ENCODE assay signal across 31 mouse cellular contexts in the genomic region with DNA sequence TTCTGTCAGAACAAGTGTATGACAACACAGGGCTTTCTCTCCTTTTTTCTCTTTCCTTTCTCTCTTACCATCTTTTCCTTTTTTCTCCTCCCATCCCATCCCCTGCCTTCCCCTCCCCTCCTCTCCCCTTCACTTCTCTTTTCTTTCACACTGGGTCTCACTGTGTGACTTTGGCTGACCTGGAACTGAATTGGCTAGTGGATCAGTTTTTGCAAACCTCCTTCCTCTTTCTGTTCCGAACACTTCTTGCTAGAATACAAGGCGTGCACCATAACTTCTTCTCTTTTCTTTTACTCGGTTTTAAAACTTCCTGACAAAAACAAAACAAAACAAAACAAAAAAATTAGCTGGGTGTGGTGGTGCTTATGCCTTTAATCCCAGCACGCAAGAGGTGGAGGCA. TPM values are rescaled to one million over a fixed set of nuclear protein-coding genes. Genes with fewer than 3 reads are reported as not detected.
A peak's percentile ranks its signal among the peaks of the same experiment; 100 is the strongest.
DNase-seq lines count a peak whose midpoint lies in the region; ATAC-seq and TF ChIP-seq lines count a peak whose summit lies in the region.
"Had no signal": no experiment of that assay in that cellular context is flagged by ENCODE, and none has a peak within 500 bp of the region (broad histone marks: within the 10 kb centered on the region; RNA-seq: fewer than 3 reads in every experiment).

No protein-coding gene starts in this region.

- H3K4me2 ChIP-seq in liver, postnatal 0 days (ENCODE audit: low read depth, low read length), result no peak overlapping the region
- no peak overlapping the region for H3K4me2 ChIP-seq in liver, embryonic 12.5 days
- H3K4me2 ChIP-seq in kidney, embryonic 14.5 days (replicated peaks; ENCODE audit: low read depth, low read length), result no peak overlapping the region
- no peak overlapping the region for H3K4me2 ChIP-seq in intestine, postnatal 0 days (replicated peaks; ENCODE audit: low read depth)
- H3K4me2 ChIP-seq: embryonic facial prominence, embryonic 13.5 days; forebrain, embryonic 15.5 days; heart, embryonic 11.5 days; hindbrain, embryonic 15.5 days; intestine, embryonic 15.5 days; midbrain, embryonic 15.5 days had no signal

- peaks cover 2% of the 10 kb centered on the region; the same call in 1 of the 2 replicates for H3K4me1 ChIP-seq in liver, postnatal 0 days (ENCODE audit: insufficient read depth)
- peaks cover 11% of the 10 kb centered on the region for H3K4me1 ChIP-seq in liver, embryonic 12.5 days
- H3K4me1 ChIP-seq in kidney, embryonic 14.5 days (ENCODE audit: control insufficient read depth, insufficient read depth, low read length), result no peaks in the 10 kb centered on the region
- H3K4me1 ChIP-seq in intestine, postnatal 0 days (replicated peaks; ENCODE audit: control insufficient read depth, insufficient read depth, low read length), result no peaks in the 10 kb centered on the region
- H3K4me1 ChIP-seq: embryonic facial prominence, embryonic 13.5 days; forebrain, embryonic 10.5 days; forebrain, embryonic 15.5 days; hindbrain, embryonic 10.5 days; hindbrain, embryonic 15.5 days; midbrain, embryonic 10.5 days; midbrain, embryonic 15.5 days had no signal

- no peaks in the 10 kb centered on the region for H3K27me3 ChIP-seq in liver, postnatal 0 days (ENCODE audit: insufficient read depth, low read length)
- H3K27me3 ChIP-seq in liver, embryonic 12.5 days (replicated peaks), result no peaks in the 10 kb centered on the region
- no peaks in the 10 kb centered on the region for H3K27me3 ChIP-seq in kidney, embryonic 14.5 days (ENCODE audit: control insufficient read depth, insufficient read depth, low read length)
- H3K27me3 ChIP-seq in intestine, postnatal 0 days (replicated peaks; ENCODE audit: control insufficient read depth, insufficient read depth, low read length), result no peaks in the 10 kb centered on the region
- H3K27me3 ChIP-seq: embryonic facial prominence, embryonic 13.5 days; forebrain, embryonic 15.5 days; intestine, embryonic 15.5 days; midbrain, embryonic 15.5 days had no signal

- 36% methylated on average over 4 of the region's 4 CpGs for WGBS in liver, postnatal 0 days (ENCODE audit: insufficient replicate concordance)
- 41% methylated on average over 4 of the region's 4 CpGs for WGBS in liver, embryonic 12.5 days (ENCODE audit: insufficient replicate concordance)
- WGBS in kidney, embryonic 14.5 days, result 85% methylated on average over 4 of the region's 4 CpGs
- WGBS in intestine, postnatal 0 days, result 86% methylated on average over 4 of the region's 4 CpGs

- no peak for DNase-seq in liver, postnatal 0 days
- peak; percentile 2 for DNase-seq in ES-CJ7 (ENCODE audit: low read depth, low spot score)
- DNase-seq in left cerebral cortex, adult 8-10 months (ENCODE audit: low spot score in 2 of 2), result no peak
- DNase-seq: adrenal gland, adult 8-10 months; cerebellum, adult 11-12 months; cerebellum, adult 9-11 months; gastrocnemius, postnatal 25 days; kidney, adult 9 months; kidney, postnatal 25 days; left cerebral cortex, postnatal 4 days; lung, adult 18-20 months; lung, postnatal 4 days; thymus, adult 18-20 months; thymus, postnatal 25 days had no signal

- no peak for TF ChIP-seq CTCF in liver, postnatal 0 days (IDR thresholded peaks at IDR 0.05; ENCODE audit: low read depth)
- TF ChIP-seq CTCF in intestine, postnatal 0 days (IDR thresholded peaks at IDR 0.05; ENCODE audit: low read depth), result no peak

- H3K9ac ChIP-seq in liver, postnatal 0 days (replicated peaks), result no peak overlapping the region
- no peak overlapping the region for H3K9ac ChIP-seq in liver, embryonic 12.5 days
- no peak overlapping the region for H3K9ac ChIP-seq in kidney, embryonic 14.5 days (ENCODE audit: low read depth, low read length)
- no peak overlapping the region for H3K9ac ChIP-seq in intestine, postnatal 0 days (ENCODE audit: low read depth, low read length)
- H3K9ac ChIP-seq: embryonic facial prominence, embryonic 13.5 days; forebrain, embryonic 15.5 days; hindbrain, embryonic 15.5 days; intestine, embryonic 15.5 days; midbrain, embryonic 15.5 days had no signal

- H3K4me3 ChIP-seq in liver, postnatal 0 days (ENCODE audit: low read depth, low read length), result 0 out of 2 replicates have a peak overlapping the region, but pooled peaks have one; percentile 5
- no peak overlapping the region for H3K4me3 ChIP-seq in liver, embryonic 12.5 days
- no peak overlapping the region for H3K4me3 ChIP-seq in kidney, embryonic 14.5 days (ENCODE audit: low read length)
- no peak overlapping the region for H3K4me3 ChIP-seq in intestine, postnatal 0 days (ENCODE audit: low read depth, low read length)
- H3K4me3 ChIP-seq: embryonic facial prominence, embryonic 13.5 days; forebrain, embryonic 10.5 days; forebrain, embryonic 15.5 days; hindbrain, embryonic 10.5 days; hindbrain, embryonic 15.5 days; intestine, embryonic 15.5 days; left cerebral cortex, adult 2 months; midbrain, embryonic 10.5 days; midbrain, embryonic 15.5 days had no signal

- H3K9me3 ChIP-seq in liver, postnatal 0 days (ENCODE audit: low read length), result no peaks in the 10 kb centered on the region
- no peaks in the 10 kb centered on the region for H3K9me3 ChIP-seq in liver, embryonic 12.5 days (replicated peaks)
- no peaks in the 10 kb centered on the region for H3K9me3 ChIP-seq in kidney, embryonic 14.5 days (ENCODE audit: control insufficient read depth, low read length)
- no peaks in the 10 kb centered on the region for H3K9me3 ChIP-seq in intestine, postnatal 0 days (ENCODE audit: control insufficient read depth)
- H3K9me3 ChIP-seq: embryonic facial prominence, embryonic 13.5 days; forebrain, embryonic 10.5 days; forebrain, embryonic 15.5 days; hindbrain, embryonic 10.5 days; hindbrain, embryonic 15.5 days; intestine, embryonic 15.5 days; midbrain, embryonic 10.5 days; midbrain, embryonic 15.5 days had no signal

- no peak for TF ChIP-seq EP300 in liver, postnatal 0 days (IDR thresholded peaks at IDR 0.05; ENCODE audit: low read depth)

- H3K36me3 ChIP-seq in liver, postnatal 0 days (replicated peaks; ENCODE audit: insufficient read depth, low read length), result peaks cover 7% of the 10 kb centered on the region
- H3K36me3 ChIP-seq in liver, embryonic 12.5 days, result peaks cover 29% of the 10 kb centered on the region
- H3K36me3 ChIP-seq in kidney, embryonic 14.5 days (ENCODE audit: control insufficient read depth, insufficient read depth, low read length), result peaks cover 27% of the 10 kb centered on the region
- peaks cover 25% of the 10 kb centered on the region for H3K36me3 ChIP-seq in intestine, postnatal 0 days (ENCODE audit: control insufficient read depth, insufficient read depth)
- H3K36me3 ChIP-seq: forebrain, embryonic 15.5 days; hindbrain, embryonic 15.5 days; midbrain, embryonic 10.5 days; midbrain, embryonic 15.5 days had no signal

- no peak for ATAC-seq in liver, postnatal 0 days
- ATAC-seq in liver, embryonic 12.5 days, result no peak
- peak; percentile 58 for ATAC-seq in common myeloid progenitor, adult 5-6 weeks (replicated peaks; ENCODE audit: low read depth, poor library complexity, severe bottlenecking)
- ATAC-seq in megakaryocyte progenitor cell, adult 5-6 weeks (replicated peaks; ENCODE audit: poor library complexity), result peak; percentile 42
- ATAC-seq in kidney, embryonic 14.5 days (ENCODE audit: low FRiP score, low TSS enrichment), result no peak
- ATAC-seq in intestine, postnatal 0 days, result no peak
- ATAC-seq: CD4-positive, CD25-positive, alpha-beta regulatory T cell, adult 4 months; forebrain, embryonic 15.5 days; intestine, embryonic 15.5 days; lung, postnatal 0 days; midbrain, embryonic 15.5 days had no signal

- H3K27ac ChIP-seq in liver, postnatal 0 days (ENCODE audit: low read depth), result 0 out of 2 replicates have a peak overlapping the region, but pooled peaks have one; percentile 7
- no peak overlapping the region for H3K27ac ChIP-seq in liver, embryonic 12.5 days
- no peak overlapping the region for H3K27ac ChIP-seq in kidney, embryonic 14.5 days (ENCODE audit: low read depth, low read length)
- no peak overlapping the region for H3K27ac ChIP-seq in intestine, postnatal 0 days (ENCODE audit: low read depth, low read length)
- H3K27ac ChIP-seq: embryonic facial prominence, embryonic 13.5 days; forebrain, embryonic 10.5 days; forebrain, embryonic 15.5 days; hindbrain, embryonic 10.5 days; hindbrain, embryonic 15.5 days; intestine, embryonic 15.5 days; left cerebral cortex, adult 2 months; midbrain, embryonic 10.5 days; midbrain, embryonic 15.5 days had no signal

RNA-seq across cellular contexts. Expression of gene F11r, which starts 29.2 kb away (rescaled TPM):
- 57.9 and 61.7 TPM in 2 replicates for polyA plus RNA-seq in liver, postnatal 0 days (2015; fragmentation: Nextera tagmentation; extraction: Ambion mirVana)
- polyA plus RNA-seq in liver, embryonic 12.5 days (2016; fragmentation: Nextera tagmentation; extraction: Ambion mirVana), result 28.2 and 28.9 TPM in 2 replicates
- total RNA-seq in common myeloid progenitor, adult 5-6 weeks (2017), result 1.1 and 5.4 TPM in 2 replicates
- 0.15 and 0.44 TPM in 2 replicates for total RNA-seq in megakaryocyte progenitor cell, adult 5-6 weeks (2015)
- 0.68 TPM in 1 of 2 replicates, not detected in the other for total RNA-seq in megakaryocyte progenitor cell, adult 5-6 weeks (2017)
- 10 to 100 TPM in 2 of 4 experiments, 1 to 10 TPM in 2; 7.7 to 10.3 (median 9.1) TPM for total RNA-seq in left cerebral cortex, adult 8-10 months (2022)
- polyA plus RNA-seq in kidney, embryonic 14.5 days (2014; fragmentation: Nextera tagmentation; extraction: Ambion mirVana), result 96.4 and 127 TPM in 2 replicates
- polyA plus RNA-seq in intestine, postnatal 0 days (2015; fragmentation: Nextera tagmentation; extraction: Ambion mirVana), result 72.5 and 83.1 TPM in 2 replicates

RNA-seq across cellular contexts. Expression of gene Alyref2, which starts 36.7 kb away (rescaled TPM):
- 8.4 and 8.9 TPM in 2 replicates for polyA plus RNA-seq in liver, postnatal 0 days (2015; fragmentation: Nextera tagmentation; extraction: Ambion mirVana)
- polyA plus RNA-seq in liver, embryonic 12.5 days (2016; fragmentation: Nextera tagmentation; extraction: Ambion mirVana), result 4.2 and 4.8 TPM in 2 replicates
- 4.8 and 13.0 TPM in 2 replicates for total RNA-seq in common myeloid progenitor, adult 5-6 weeks (2017)
- total RNA-seq in megakaryocyte progenitor cell, adult 5-6 weeks (2015), result 5.1 and 5.8 TPM in 2 replicates
- 9.1 and 10.8 TPM in 2 replicates for total RNA-seq in megakaryocyte progenitor cell, adult 5-6 weeks (2017)
- total RNA-seq in left cerebral cortex, adult 8-10 months (2022), result 1 to 10 TPM; 4.2 to 6.5 (median 4.6) TPM
- 10.3 and 14.7 TPM in 2 replicates for polyA plus RNA-seq in kidney, embryonic 14.5 days (2014; fragmentation: Nextera tagmentation; extraction: Ambion mirVana)
- 15.4 and 16.1 TPM in 2 replicates for polyA plus RNA-seq in intestine, postnatal 0 days (2015; fragmentation: Nextera tagmentation; extraction: Ambion mirVana)

RNA-seq across cellular contexts. Expression of gene Tstd1, which starts 47.9 kb away (rescaled TPM):
- 36.5 and 37.8 TPM in 2 replicates for polyA plus RNA-seq in liver, postnatal 0 days (2015; fragmentation: Nextera tagmentation; extraction: Ambion mirVana)
- polyA plus RNA-seq in liver, embryonic 12.5 days (2016; fragmentation: Nextera tagmentation; extraction: Ambion mirVana), result 3.1 TPM in 2 replicates
- 0.18 and 1.2 TPM in 2 replicates for total RNA-seq in common myeloid progenitor, adult 5-6 weeks (2017)
- total RNA-seq in megakaryocyte progenitor cell, adult 5-6 weeks (2015), result 0.42 and 0.67 TPM in 2 replicates
- 1.9 and 3.8 TPM in 2 replicates for total RNA-seq in megakaryocyte progenitor cell, adult 5-6 weeks (2017)
- total RNA-seq in left cerebral cortex, adult 8-10 months (2022), result 1 to 10 TPM; 1.5 to 3.2 (median 2.4) TPM
- 2.2 and 4.0 TPM in 2 replicates for polyA plus RNA-seq in kidney, embryonic 14.5 days (2014; fragmentation: Nextera tagmentation; extraction: Ambion mirVana)
- 1.7 and 2.8 TPM in 2 replicates for polyA plus RNA-seq in intestine, postnatal 0 days (2015; fragmentation: Nextera tagmentation; extraction: Ambion mirVana)

RNA-seq across cellular contexts. Expression of gene Usf1, which starts 55.5 kb away (rescaled TPM):
- polyA plus RNA-seq in liver, postnatal 0 days (2015; fragmentation: Nextera tagmentation; extraction: Ambion mirVana), result 22.6 and 25.4 TPM in 2 replicates
- polyA plus RNA-seq in liver, embryonic 12.5 days (2016; fragmentation: Nextera tagmentation; extraction: Ambion mirVana), result 27.5 and 28.7 TPM in 2 replicates
- total RNA-seq in common myeloid progenitor, adult 5-6 weeks (2017), result 47.1 and 48.6 TPM in 2 replicates
- 16.3 and 17.1 TPM in 2 replicates for total RNA-seq in megakaryocyte progenitor cell, adult 5-6 weeks (2015)
- total RNA-seq in megakaryocyte progenitor cell, adult 5-6 weeks (2017), result 61.3 and 64.3 TPM in 2 replicates
- 100 to 1,000 TPM in 1 of 4 experiments, 10 to 100 TPM in 3; 89.5 to 102 (median 96.9) TPM for total RNA-seq in left cerebral cortex, adult 8-10 months (2022)
- 85.4 and 86.4 TPM in 2 replicates for polyA plus RNA-seq in kidney, embryonic 14.5 days (2014; fragmentation: Nextera tagmentation; extraction: Ambion mirVana)
- polyA plus RNA-seq in intestine, postnatal 0 days (2015; fragmentation: Nextera tagmentation; extraction: Ambion mirVana), result 35.1 and 36.5 TPM in 2 replicates

Comparison
In these comparisons a context has a peak if more than half of its experiments do, and no peak if none do; other contexts are left out.
1. ATAC-seq: peak in common myeloid progenitor, adult 5-6 weeks (single experiment) and megakaryocyte progenitor cell, adult 5-6 weeks (single experiment); none in liver, postnatal 0 days (single experiment), liver, embryonic 12.5 days (single experiment), kidney, embryonic 14.5 days (single experiment) and intestine, postnatal 0 days (single experiment).